Mouse (Mus musculus): ENCODE results near the gene Cit. TPM values are rescaled to one million over a fixed set of nuclear protein-coding genes. Genes with fewer than 3 reads are reported as not detected.
A peak's percentile ranks its signal among the peaks of the same experiment; 100 is the strongest.

The Cit gene
- polyA plus RNA-seq, 1 experiment from 2014 or later, result 3.7 TPM

DNA sequence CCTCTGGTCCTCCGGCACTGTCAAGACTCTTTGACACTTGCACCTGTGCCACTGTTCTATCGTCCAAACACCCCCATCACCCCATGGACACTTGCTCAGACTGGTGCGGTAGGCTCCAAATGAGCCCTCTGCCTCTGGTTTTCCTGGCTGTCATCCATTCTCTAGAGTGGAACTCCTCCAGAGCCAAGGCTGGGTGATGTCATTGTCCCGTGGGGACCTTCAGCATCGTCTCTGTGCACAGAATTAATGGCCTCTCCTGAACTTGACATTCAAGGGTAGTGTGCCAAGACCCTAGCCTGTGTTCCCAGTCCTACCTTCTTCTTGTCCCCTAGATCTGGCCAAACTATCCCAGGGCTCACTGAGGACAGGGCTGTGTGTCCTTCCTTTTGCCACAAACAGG lies 70.4 kb downstream of the Cit start:
- Histone ChIP-seq H3K4me1 (replicated peaks; ENCODE audit: control insufficient read depth, insufficient read depth, low read length) (no peaks in the 10 kb centered on the region), H3K36me3 (ENCODE audit: control insufficient read depth, insufficient read depth) (no peaks in the 10 kb centered on the region; the same call in 1 of the 2 replicates), H3K27me3 (replicated peaks; ENCODE audit: control insufficient read depth, insufficient read depth, low read length) (no peaks in the 10 kb centered on the region), H3K4me3 (ENCODE audit: low read depth, low read length) (no peak overlapping the region), H3K9ac (ENCODE audit: low read depth, low read length) (no peak overlapping the region), H3K27ac (ENCODE audit: low read depth, low read length) (no peak overlapping the region), H3K4me2 (replicated peaks; ENCODE audit: low read depth) (no peak overlapping the region), H3K9me3 (ENCODE audit: control insufficient read depth) (no peaks in the 10 kb centered on the region)
- ATAC-seq, result no peak
- 81% methylated on average over 5 of the region's 5 CpGs for WGBS
- no peak for TF ChIP-seq CTCF (IDR thresholded peaks at IDR 0.05; ENCODE audit: low read depth)

GRCm38 (mm10) chr5:115917960-115918359 lies 72.9 kb downstream of the Cit start:
- Histone ChIP-seq H3K36me3 (ENCODE audit: control insufficient read depth, insufficient read depth) (no peaks in the 10 kb centered on the region; the same call in 1 of the 2 replicates), H3K4me3 (ENCODE audit: low read depth, low read length) (no peak overlapping the region), H3K4me2 (replicated peaks; ENCODE audit: low read depth) (no peak overlapping the region), H3K9ac (ENCODE audit: low read depth, low read length) (no peak overlapping the region), H3K27me3 (replicated peaks; ENCODE audit: control insufficient read depth, insufficient read depth, low read length) (no peaks in the 10 kb centered on the region), H3K4me1 (replicated peaks; ENCODE audit: control insufficient read depth, insufficient read depth, low read length) (no peaks in the 10 kb centered on the region), H3K9me3 (ENCODE audit: control insufficient read depth) (no peaks in the 10 kb centered on the region), H3K27ac (ENCODE audit: low read depth, low read length) (no peak overlapping the region)
- ATAC-seq, result no peak
- TF ChIP-seq CTCF (IDR thresholded peaks at IDR 0.05; ENCODE audit: low read depth), result no peak
- 95% methylated on average over 4 of the region's 4 CpGs for WGBS

DNA sequence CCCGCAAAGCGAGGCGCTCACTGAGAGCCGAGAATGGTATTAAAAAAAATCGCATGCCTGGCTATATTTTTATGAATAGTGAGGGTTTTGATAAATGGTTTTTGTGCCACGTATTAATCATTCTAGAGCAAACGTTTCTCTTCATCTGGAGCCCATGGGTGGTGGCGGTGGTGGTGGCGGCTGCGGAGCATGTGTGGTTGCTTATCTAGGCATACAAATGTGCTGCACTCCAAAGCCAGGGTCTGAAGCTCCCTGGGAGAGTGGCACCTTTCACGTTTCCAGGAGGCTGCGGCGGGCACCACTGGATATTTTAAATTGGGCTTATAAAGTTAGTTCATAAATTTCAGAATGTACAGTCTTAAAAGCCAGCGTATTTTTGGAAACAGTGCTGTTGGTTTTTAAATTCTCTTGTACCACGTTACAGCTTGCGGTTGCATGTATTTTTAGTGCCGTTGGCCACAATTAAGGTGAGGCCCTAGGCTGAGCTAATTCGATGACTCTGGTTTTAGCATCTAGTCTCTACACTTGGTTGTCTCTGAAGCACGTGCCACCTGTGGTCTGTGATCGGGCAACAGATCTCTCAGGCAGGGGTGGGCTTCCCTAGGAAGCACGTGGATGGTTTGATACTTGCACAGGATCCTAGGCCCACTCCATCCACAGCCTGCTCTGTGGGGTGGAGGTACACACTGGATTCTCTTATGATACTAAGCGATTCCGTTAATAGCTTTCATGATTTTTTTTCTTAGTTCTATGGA lies 73.7 kb downstream of the Cit start:
- TF ChIP-seq CTCF (IDR thresholded peaks at IDR 0.05; ENCODE audit: low read depth), result no peak
- Histone ChIP-seq H3K4me1 (replicated peaks; ENCODE audit: control insufficient read depth, insufficient read depth, low read length) (no peaks in the 10 kb centered on the region), H3K9me3 (ENCODE audit: control insufficient read depth) (no peaks in the 10 kb centered on the region), H3K4me3 (ENCODE audit: low read depth, low read length) (no peak overlapping the region), H3K27me3 (replicated peaks; ENCODE audit: control insufficient read depth, insufficient read depth, low read length) (no peaks in the 10 kb centered on the region), H3K9ac (ENCODE audit: low read depth, low read length) (no peak overlapping the region), H3K36me3 (ENCODE audit: control insufficient read depth, insufficient read depth) (no peaks in the 10 kb centered on the region), H3K4me2 (replicated peaks; ENCODE audit: low read depth) (no peak overlapping the region), H3K27ac (ENCODE audit: low read depth, low read length) (no peak overlapping the region)
- ATAC-seq, result no peak
- WGBS, result 90% methylated on average over 23 of the region's 23 CpGs

DNA sequence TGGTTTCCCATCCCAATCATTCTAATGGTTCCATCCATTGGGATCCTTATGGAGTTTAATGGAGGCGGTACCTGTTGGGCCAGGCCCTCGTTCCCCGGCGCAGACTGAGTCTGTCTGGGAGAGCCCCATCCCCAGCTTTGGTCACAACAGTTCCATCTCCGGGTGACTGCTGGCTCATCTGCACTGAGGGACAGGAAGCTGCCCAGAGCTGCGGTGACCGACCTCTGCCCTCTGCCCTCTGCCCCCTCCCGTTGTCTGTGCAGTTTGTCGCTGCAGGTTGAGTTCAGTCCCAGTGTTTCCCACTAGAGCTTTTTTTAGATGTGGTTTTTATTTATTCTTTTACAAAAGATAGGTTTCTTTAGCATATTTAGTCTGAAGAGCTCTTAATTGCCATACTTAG lies 76.9 kb downstream of the Cit start:
- Histone ChIP-seq H3K36me3 (ENCODE audit: control insufficient read depth, insufficient read depth) (peaks cover 5% of the 10 kb centered on the region; the same call in 1 of the 2 replicates), H3K4me3 (ENCODE audit: low read depth, low read length) (no peak overlapping the region), H3K4me1 (replicated peaks; ENCODE audit: control insufficient read depth, insufficient read depth, low read length) (no peaks in the 10 kb centered on the region), H3K27ac (ENCODE audit: low read depth, low read length) (no peak overlapping the region), H3K27me3 (replicated peaks; ENCODE audit: control insufficient read depth, insufficient read depth, low read length) (no peaks in the 10 kb centered on the region), H3K9me3 (ENCODE audit: control insufficient read depth) (no peaks in the 10 kb centered on the region), H3K4me2 (replicated peaks; ENCODE audit: low read depth) (no peak overlapping the region), H3K9ac (ENCODE audit: low read depth, low read length) (no peak overlapping the region)
- ATAC-seq, result no peak
- WGBS, result 70% methylated on average over 9 of the region's 9 CpGs
- no peak for TF ChIP-seq CTCF (IDR thresholded peaks at IDR 0.05; ENCODE audit: low read depth)

DNA sequence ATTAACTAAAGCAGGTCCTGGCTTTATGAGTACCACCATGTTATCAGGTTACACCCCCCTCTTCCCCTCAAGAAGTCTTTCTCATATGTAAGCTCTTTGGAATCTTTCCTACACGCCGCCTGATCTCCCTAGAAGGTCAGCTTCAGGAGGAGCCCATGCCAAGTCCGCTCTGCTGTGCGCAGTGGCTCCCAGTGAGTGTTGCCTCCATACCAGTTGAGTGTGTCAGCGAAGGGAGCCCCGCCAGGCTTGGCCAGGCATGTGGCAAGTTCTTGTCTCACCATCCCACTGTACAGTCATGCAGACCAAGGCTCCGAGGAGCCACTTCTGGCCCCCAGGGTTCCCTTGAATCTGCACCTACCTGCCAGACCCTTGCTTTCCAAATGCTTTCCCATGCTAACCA lies 79.9 kb downstream of the Cit start:
- Histone ChIP-seq H3K27me3 (replicated peaks; ENCODE audit: control insufficient read depth, insufficient read depth, low read length) (no peaks in the 10 kb centered on the region), H3K4me3 (ENCODE audit: low read depth, low read length) (no peak overlapping the region), H3K4me2 (replicated peaks; ENCODE audit: low read depth) (no peak overlapping the region), H3K9me3 (ENCODE audit: control insufficient read depth) (no peaks in the 10 kb centered on the region), H3K27ac (ENCODE audit: low read depth, low read length) (no peak overlapping the region), H3K4me1 (replicated peaks; ENCODE audit: control insufficient read depth, insufficient read depth, low read length) (no peaks in the 10 kb centered on the region), H3K36me3 (ENCODE audit: control insufficient read depth, insufficient read depth) (peaks cover 5% of the 10 kb centered on the region; the same call in 1 of the 2 replicates), H3K9ac (ENCODE audit: low read depth, low read length) (no peak overlapping the region)
- no peak for ATAC-seq
- TF ChIP-seq CTCF (IDR thresholded peaks at IDR 0.05; ENCODE audit: low read depth), result no peak
- 93% methylated on average over 7 of the region's 7 CpGs for WGBS

DNA sequence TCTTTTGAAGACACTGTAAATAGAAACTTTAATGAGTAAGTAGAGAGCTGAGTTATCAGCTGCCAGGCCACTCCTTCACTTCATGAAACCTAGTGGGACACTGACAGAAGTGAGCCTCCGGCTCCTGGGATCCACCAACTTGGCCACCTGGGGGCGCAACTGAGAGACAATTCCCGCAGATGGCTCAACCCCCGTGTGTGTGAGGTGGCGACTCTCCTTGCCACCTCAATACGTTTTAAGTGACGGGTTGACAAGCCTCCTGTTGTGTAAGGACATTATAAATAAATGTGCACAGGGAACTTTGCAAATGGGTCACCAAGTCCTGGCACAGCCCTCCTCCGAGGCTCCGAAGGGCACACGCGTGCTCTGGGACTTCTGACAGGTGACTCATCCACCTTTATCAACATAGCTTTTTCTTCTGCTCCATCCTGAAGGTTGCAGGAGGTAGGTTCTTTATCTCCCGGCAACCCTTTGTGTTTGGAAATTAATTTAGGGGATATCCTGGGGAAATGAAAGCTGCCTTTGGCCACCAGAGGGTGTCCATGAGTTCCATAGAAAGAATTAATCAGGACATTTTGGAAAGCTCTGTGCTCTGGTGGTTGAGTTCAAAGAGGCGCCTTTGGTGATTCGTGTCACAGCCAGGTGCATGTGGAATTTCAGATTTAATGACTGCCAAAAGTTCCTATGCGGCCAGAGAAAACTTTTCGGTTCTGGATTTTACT lies 83.9 kb downstream of the Cit start:
- Histone ChIP-seq H3K4me1 (replicated peaks; ENCODE audit: control insufficient read depth, insufficient read depth, low read length) (no peaks in the 10 kb centered on the region), H3K4me3 (ENCODE audit: low read depth, low read length) (no peak overlapping the region), H3K9me3 (ENCODE audit: control insufficient read depth) (no peaks in the 10 kb centered on the region), H3K36me3 (ENCODE audit: control insufficient read depth, insufficient read depth) (peaks cover 19% of the 10 kb centered on the region), H3K27ac (ENCODE audit: low read depth, low read length) (no peak overlapping the region), H3K4me2 (replicated peaks; ENCODE audit: low read depth) (no peak overlapping the region), H3K27me3 (replicated peaks; ENCODE audit: control insufficient read depth, insufficient read depth, low read length) (no peaks in the 10 kb centered on the region), H3K9ac (ENCODE audit: low read depth, low read length) (no peak overlapping the region)
- 89% methylated on average over 16 of the region's 16 CpGs for WGBS
- TF ChIP-seq CTCF (IDR thresholded peaks at IDR 0.05; ENCODE audit: low read depth), result 0 out of 2 replicates have a peak, but pooled peaks have one; percentile 24
- no peak for ATAC-seq

Measured in intestine, postnatal 0 days (tissue).